Mouse (Mus musculus): ENCODE measurements around the gene Parva.

Parva gene

DNA sequence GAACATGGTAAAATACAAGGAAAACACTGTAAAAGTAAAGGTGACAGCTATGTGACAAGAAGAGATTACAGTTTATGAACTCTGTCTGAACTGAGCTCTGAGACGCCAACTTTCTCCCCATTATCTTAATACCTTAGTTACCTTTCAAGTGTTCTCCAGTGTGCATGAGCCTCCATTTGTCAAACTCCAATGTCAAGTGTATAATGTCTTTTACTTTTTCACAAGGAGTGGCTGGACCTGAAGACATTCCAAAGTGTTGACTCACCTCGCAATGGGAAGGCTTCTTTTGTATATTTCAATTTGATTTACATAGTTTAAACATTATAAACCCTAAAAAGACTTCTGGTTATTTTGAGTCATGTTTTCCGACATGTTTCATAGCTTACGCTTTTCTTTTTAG lies 3.9 kb upstream of the Parva start:
- DNase-seq (ENCODE audit: low read depth, low spot score), result no peak

- no peak for DNase-seq (ENCODE audit: low read depth, low spot score)
These were observed 494 bp upstream of the Parva start for GRCm38 (mm10) chr7:112426811-112427210.

GRCm38 (mm10) chr7:112428158-112428535 lies 842 bp downstream of the Parva start:
- no peak for DNase-seq (ENCODE audit: low read depth, low spot score)

DNA sequence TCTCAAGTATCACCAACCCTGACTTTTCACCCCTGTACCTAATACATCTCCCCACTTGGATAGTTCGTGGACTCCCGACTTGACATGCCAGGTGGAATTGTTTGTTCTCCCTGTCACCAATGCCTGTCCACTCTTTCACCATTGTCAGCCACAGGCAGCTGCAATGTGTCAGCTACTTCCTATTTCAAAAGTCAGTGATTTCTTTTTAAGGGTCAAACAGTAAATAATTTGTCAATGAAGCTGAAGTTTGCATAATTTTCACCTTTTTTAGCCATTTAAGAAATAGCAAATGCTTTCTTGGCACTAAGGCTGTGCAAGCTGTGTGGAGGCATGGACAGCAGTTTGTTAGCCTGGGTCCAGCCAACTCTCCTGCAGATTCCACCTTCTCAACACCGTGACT lies 12.5 kb downstream of the Parva start:
- no peak for DNase-seq (ENCODE audit: low read depth, low spot score)

GRCm38 (mm10) chr7:112444152-112444984 lies 17.1 kb downstream of the Parva start:
- DNase-seq (ENCODE audit: low read depth, low spot score), result no peak

- no peak for DNase-seq (ENCODE audit: low read depth, low spot score)
These were observed 17.7 kb downstream of the Parva start for GRCm38 (mm10) chr7:112444985-112445367.

GRCm38 (mm10) chr7:112446498-112446897 lies 19.2 kb downstream of the Parva start:
- no peak for DNase-seq (ENCODE audit: low read depth, low spot score)

- no peak for DNase-seq (ENCODE audit: low read depth, low spot score)
These were observed 22.8 kb downstream of the Parva start for GRCm38 (mm10) chr7:112449954-112450700.

- no peak for DNase-seq (ENCODE audit: low read depth, low spot score)
These were observed 25.2 kb downstream of the Parva start for GRCm38 (mm10) chr7:112452471-112452870.

DNA sequence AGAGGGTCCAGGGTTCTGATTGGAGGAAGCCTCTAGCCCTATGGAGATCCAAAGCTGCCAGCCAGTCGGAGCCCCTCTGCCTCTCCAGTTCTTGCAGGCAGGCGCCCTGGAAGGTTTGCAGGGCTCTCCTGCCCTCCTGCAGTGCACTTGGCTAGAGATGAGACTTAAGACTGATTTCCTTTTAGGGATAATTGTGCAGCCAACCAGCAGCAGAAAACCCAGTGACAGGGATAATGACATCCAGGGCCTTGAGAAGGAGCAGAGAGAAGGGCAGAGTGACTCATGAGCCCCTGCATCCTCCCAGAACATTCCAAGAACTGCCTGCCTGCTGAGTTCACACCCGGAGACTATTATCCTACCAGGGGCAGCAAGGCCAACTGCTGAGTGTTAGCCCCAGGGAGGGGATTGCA lies 26.5 kb downstream of the Parva start:
- DNase-seq (ENCODE audit: low read depth, low spot score), result no peak

- no peak for DNase-seq (ENCODE audit: low read depth, low spot score)
These were observed 27.1 kb downstream of the Parva start for GRCm38 (mm10) chr7:112454380-112454779.

DNA sequence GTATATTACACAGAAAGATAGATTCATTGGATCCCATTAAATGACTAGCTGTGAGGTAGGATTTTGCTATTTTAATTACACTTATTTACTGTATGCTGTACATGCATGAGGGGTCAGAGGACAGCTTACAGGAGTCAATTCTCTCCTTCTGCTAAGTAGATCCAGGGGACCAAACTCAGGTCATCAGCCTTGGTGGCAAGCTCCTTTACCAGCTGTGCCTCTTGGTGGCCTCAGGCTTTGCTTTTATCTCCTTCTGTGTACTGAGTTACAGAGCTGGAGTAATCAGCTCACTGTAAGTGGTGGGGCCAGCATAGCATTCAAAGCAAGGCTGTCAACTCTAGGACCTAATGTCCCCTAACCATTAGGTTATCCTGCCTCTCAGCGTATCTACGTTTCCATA lies 27.6 kb downstream of the Parva start:
- DNase-seq (ENCODE audit: low read depth, low spot score), result no peak

- no peak for DNase-seq (ENCODE audit: low read depth, low spot score)
These were observed 28.3 kb downstream of the Parva start for GRCm38 (mm10) chr7:112455566-112456110.

GRCm38 (mm10) chr7:112457373-112457772 lies 30.1 kb downstream of the Parva start:
- no peak for DNase-seq (ENCODE audit: low read depth, low spot score)

DNA sequence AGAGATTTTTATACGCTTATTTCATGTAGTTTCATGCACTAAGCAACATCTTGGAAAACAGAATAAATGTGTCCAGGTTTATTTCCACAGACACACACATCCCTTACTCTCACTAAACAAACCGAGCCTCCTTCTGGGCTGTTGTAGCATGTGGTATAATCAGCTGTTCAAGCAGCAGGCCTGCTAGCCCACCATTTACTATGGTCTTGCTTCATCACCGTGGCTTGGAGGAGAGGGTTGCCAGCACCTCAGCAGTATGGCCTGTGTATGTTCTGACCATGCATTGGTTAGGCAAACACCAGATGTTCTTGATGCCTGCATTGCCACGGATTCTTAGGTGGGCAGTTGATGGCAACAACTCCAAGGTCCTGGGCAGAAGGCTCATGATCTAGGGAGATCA lies 30.6 kb downstream of the Parva start:
- no peak for DNase-seq (ENCODE audit: low read depth, low spot score)

DNA sequence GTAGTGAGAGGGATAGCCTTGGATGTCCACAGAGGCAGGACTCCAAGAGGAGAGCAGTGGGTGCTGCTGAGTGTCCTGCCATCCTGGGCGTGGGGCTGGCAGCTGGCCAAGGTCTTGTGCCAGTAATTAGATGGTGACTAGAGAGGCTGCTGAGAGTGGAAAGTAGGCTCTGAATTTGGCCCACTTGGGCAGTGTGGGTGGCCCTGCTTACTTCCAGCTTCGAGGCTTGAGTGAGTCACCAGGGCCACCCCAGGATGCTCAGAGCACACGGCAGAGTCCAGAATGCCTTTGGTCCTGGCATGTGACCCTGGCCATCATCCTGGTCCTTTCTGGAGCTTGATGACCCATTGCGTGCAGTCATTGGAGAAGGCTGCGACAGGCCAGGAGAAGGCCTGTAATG lies 31.1 kb downstream of the Parva start:
- no peak for DNase-seq (ENCODE audit: low read depth, low spot score)

- no peak for DNase-seq (ENCODE audit: low read depth, low spot score)
These were observed 35.8 kb downstream of the Parva start for GRCm38 (mm10) chr7:112463074-112463473.

DNA sequence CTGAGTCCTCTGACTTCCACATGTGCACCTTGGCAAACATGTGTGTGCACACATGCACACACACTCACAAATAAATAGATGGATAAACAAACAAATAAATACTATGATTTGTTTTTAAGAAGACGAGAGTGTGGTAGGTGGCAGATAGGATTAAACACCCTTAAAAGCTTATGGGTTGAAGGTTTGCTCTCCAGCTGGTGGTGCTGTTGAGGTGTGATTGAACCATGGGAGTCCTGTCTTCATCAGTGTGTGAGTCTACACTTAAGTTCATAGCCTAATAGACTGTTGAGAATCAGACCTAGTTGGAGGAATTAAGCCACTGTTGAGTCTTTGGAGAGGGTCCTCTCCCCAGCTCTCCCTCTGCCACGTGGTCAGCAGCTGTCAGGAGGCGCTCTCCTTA lies 38.6 kb downstream of the Parva start:
- DNase-seq (ENCODE audit: low read depth, low spot score), result peak; percentile 9

DNA sequence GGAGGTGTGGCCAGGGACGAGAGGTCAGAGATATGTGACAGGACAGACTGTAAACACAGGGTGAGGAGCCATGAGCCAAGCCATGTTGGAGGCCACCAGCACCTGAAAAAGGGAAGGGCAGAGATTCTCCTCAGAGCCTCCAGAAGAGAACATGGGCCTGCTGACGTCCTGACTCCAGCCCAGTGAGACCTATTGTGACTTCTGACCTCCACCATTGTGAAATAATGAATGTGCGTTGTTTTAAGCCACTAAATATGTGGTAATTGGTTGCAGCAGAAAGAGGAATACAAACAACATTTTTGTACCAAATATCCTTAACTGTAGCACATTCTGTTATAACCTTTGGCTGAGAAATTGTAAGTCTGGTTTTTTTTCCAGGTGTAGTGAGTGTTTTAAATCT lies 39.5 kb downstream of the Parva start:
- DNase-seq (ENCODE audit: low read depth, low spot score), result no peak

GRCm38 (mm10) chr7:112467687-112468111 lies 40.4 kb downstream of the Parva start:
- DNase-seq (ENCODE audit: low read depth, low spot score), result no peak

GRCm38 (mm10) chr7:112469817-112470216 lies 42.5 kb downstream of the Parva start:
- peak; percentile 47 for DNase-seq (ENCODE audit: low read depth, low spot score)

DNA sequence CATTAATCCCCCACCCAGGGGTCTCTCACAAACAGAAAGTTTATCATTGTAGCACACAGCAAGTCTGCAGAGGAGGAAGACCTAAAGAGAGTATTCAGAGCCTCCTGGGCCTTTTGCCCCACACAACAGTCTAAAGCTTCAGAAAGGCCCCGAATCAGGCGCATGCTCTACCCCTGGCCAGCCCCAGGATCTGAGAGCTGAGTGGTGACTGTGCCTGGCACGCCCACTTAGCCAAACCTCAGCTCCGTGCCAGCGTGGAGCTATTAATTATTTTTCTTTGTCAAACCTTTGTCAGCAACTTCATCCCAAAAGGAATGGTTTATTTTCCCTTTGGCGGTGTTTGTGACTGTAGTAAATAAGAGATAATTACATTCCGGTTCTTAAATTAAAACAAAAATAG lies 44.0 kb downstream of the Parva start:
- DNase-seq (ENCODE audit: low read depth, low spot score), result no peak

Measured in A20 (cell line).